Mouse (Mus musculus): ENCODE results near the gene Taok2. TPM values are rescaled to one million over a fixed set of nuclear protein-coding genes. Genes with fewer than 3 reads are reported as not detected.
A peak's percentile ranks its signal among the peaks of the same experiment; 100 is the strongest.

The Taok2 gene
- total RNA-seq (2014; rRNA removed) (140 and 143 TPM in 2 replicates), polyA plus RNA-seq (2015; fragmentation: Nextera tagmentation; extraction: Ambion mirVana) (41.0 and 43.7 TPM in 2 replicates)

DNA sequence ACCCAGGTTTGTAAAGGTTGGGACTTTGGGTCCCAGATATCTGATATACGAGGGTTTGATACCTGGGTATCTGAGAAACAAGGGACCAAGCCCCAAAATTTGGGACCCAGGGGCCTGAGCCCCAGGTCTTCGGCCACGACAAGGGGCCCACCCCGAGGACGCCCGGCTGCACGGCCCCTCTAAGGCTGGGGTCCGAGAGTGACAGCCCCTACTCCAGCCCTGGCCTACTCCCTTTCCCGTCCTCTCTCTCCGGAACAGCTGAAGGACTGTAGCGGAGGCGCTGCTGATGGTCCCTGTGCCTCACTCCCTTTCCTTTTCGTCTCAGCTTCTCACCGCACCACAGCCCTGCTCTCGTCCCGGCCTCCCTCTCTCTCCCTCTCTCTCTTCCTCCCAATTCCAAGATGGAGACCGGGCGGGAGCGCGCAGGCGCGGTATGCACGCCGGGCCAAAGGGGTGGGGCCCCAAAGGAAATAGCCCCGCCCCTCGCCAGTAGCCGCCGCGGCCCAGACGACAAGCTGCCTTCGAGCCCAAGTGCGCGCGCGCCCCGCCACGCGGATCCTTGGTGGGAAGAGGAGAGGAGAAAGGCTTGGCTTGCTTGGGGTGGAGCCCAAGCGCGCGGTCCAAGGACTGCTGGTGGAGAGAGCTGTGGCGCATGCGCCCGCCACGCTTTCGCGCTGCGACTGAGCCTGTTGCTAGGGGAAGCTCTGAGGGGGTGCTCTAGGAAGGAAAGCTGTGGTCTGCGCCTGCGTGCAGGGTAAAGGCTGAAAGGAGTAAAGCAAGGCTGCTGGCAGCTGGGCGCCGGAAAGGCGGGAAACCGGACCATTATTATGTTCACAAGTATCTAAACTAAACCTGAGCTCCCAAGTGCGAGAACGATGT is at the start of gene Taok2:
Gene Taok2 (minus strand): TSS at position 418 of the 879 bp plus-strand sequence.
- DNase-seq (ENCODE audit: low spot score), result peak; percentile 98
- ATAC-seq, result peak; percentile 98

DNA sequence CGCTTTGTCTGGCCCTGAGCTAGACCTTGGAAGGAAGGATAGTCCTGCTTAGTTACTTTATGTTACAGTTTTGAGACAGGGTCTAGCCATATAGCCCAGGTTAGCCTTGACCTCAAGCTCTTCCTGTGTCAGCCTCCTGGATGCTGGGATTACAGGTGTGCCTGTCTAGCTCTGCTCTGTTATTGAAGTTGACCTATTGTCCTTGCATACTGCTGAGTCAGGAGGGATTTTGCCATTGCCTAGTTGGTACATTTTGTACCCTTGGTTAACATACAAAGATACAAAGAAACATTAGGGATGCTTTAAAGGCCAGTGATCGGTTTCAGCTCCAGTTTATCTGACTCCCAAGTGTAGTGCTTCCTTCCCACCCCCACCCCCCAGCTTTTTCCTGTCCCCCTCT is 48.1 kb upstream of the Taok2 start:
- Histone ChIP-seq H3K36me3 (ENCODE audit: insufficient read depth, low read length) (peaks cover 14% of the 10 kb centered on the region; the same call in 1 of the 2 replicates), H3K4me2 (ENCODE audit: low read depth, low read length) (no peak overlapping the region), H3K27me3 (ENCODE audit: insufficient read depth, low read length) (no peaks in the 10 kb centered on the region), H3K27ac (no peak overlapping the region), H3K4me3 (ENCODE audit: low read length) (no peak overlapping the region), H3K9ac (replicated peaks; ENCODE audit: low read length) (no peak overlapping the region), H3K4me1 (ENCODE audit: insufficient read depth, low read length) (0 out of 2 replicates have a peak, but pooled peaks cover 6% of the 10 kb centered on the region), H3K9me3 (ENCODE audit: low read length) (no peaks in the 10 kb centered on the region)
- TF ChIP-seq CTCF (IDR thresholded peaks at IDR 0.05; ENCODE audit: low read depth), result no peak
- ATAC-seq, result no peak
- no peak for DNase-seq (ENCODE audit: low spot score)
- 88% methylated on average over 2 of the region's 2 CpGs for WGBS

More for the DNA sequence above, at the start of gene Taok2:
- H3K36me3 ChIP-seq (ENCODE audit: insufficient read depth, low read length), result peaks cover 7% of the 10 kb centered on the region; the same call in 1 of the 2 replicates
- peak within 1 kb of the TSS; percentile 84 for H3K4me2 ChIP-seq (ENCODE audit: low read depth, low read length)
- WGBS, result under 1% methylated on average over 56 of the region's 56 CpGs
- peaks cover 21% of the 10 kb centered on the region for H3K4me1 ChIP-seq (ENCODE audit: insufficient read depth, low read length)
- TF ChIP-seq CTCF (IDR thresholded peaks at IDR 0.05; ENCODE audit: low read depth), result no peak; the same call in 1 of the 2 replicates
- H3K9me3 ChIP-seq (ENCODE audit: low read length), result no peaks in the 10 kb centered on the region
- H3K4me3 ChIP-seq (ENCODE audit: low read length), result peak within 1 kb of the TSS; percentile 74
- peak within 1 kb of the TSS; percentile 98 for H3K27ac ChIP-seq
- H3K27me3 ChIP-seq (ENCODE audit: insufficient read depth, low read length), result no peaks in the 10 kb centered on the region
- peak within 1 kb of the TSS; percentile 92 for H3K9ac ChIP-seq (replicated peaks; ENCODE audit: low read length)

DNA sequence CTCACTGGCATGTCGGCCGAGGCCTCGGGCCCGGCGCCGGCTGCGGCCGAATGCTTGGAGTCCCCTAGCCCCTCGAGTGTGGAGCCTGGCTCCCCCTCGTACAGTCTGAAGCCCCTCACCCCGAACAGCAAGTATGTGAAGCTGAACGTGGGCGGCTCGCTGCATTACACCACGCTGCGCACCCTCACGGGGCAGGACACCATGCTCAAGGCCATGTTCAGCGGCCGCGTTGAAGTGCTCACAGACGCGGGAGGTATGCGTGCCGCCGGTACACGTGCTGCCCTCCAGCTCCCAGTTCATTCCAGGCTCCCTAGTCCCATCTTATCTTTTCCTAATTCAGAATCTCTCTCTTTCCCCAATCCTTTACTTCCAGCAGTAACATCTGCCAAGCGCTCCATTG is 44.5 kb upstream of the Taok2 start:
- Histone ChIP-seq H3K9ac (replicated peaks; ENCODE audit: low read length) (peak overlapping the region; percentile 68), H3K36me3 (ENCODE audit: insufficient read depth, low read length) (peaks cover 4% of the 10 kb centered on the region; the same call in 1 of the 2 replicates), H3K4me3 (ENCODE audit: low read length) (peak overlapping the region; percentile 68), H3K4me2 (ENCODE audit: low read depth, low read length) (peak overlapping the region; percentile 98), H3K27me3 (ENCODE audit: insufficient read depth, low read length) (no peaks in the 10 kb centered on the region), H3K4me1 (ENCODE audit: insufficient read depth, low read length) (0 out of 2 replicates have a peak, but pooled peaks cover 6% of the 10 kb centered on the region), H3K27ac (peak overlapping the region; percentile 79), H3K9me3 (ENCODE audit: low read length) (no peaks in the 10 kb centered on the region)
- DNase-seq (ENCODE audit: low spot score) (no peak), ATAC-seq (peak; percentile 82)
- no peak for TF ChIP-seq CTCF (IDR thresholded peaks at IDR 0.05; ENCODE audit: low read depth)
- under 1% methylated on average over 27 of the region's 27 CpGs for WGBS

DNA sequence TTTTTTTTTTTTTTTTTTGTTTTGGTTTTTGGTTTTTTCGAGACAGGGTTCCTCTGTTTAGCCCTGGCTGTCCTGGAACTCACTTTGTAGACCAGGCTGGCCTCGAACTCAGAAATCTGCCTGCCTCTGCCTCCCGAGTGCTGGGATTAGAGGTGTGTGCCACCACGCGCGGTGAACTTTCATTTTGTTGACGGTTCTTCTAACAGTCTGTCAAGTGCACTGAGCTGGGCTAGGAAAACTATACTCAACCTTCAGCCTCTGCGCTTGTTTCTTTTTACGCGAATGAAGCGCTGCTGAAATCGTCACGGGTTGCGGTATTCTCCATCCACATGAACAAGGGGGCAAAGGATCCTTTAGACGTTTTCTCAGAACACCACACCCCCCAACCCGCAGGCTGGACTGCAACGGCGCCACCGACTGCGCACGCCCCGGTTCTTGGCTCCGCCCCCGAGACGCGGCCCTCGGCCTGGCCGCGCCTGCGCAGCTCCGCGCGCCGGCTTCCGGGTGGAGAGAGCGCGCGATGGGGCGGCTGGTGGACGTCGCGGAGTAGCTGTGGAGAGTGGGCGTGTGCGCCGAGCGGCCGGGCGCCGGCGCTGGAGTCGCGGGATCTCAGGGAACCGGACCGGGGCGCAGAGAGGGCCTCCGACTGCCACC is 44.0 kb upstream of the Taok2 start, which contains the start of gene Kctd13:
Gene Kctd13 (plus strand): TSS at position 496 of the 654 bp plus-strand sequence.
- peak within 1 kb of the TSS; percentile 98 for H3K4me2 ChIP-seq (ENCODE audit: low read depth, low read length)
- H3K27ac ChIP-seq, result peak within 1 kb of the TSS; percentile 79
- peaks cover 3% of the 10 kb centered on the region; the same call in 1 of the 2 replicates for H3K36me3 ChIP-seq (ENCODE audit: insufficient read depth, low read length)
- H3K27me3 ChIP-seq (ENCODE audit: insufficient read depth, low read length), result no peaks in the 10 kb centered on the region
- 0 out of 2 replicates have a peak, but pooled peaks cover 6% of the 10 kb centered on the region for H3K4me1 ChIP-seq (ENCODE audit: insufficient read depth, low read length)
- no peak for TF ChIP-seq CTCF (IDR thresholded peaks at IDR 0.05; ENCODE audit: low read depth)
- no peaks in the 10 kb centered on the region for H3K9me3 ChIP-seq (ENCODE audit: low read length)
- H3K4me3 ChIP-seq (ENCODE audit: low read length), result peak within 1 kb of the TSS; percentile 68
- H3K9ac ChIP-seq (replicated peaks; ENCODE audit: low read length), result peak within 1 kb of the TSS; percentile 68
- peak; percentile 98 for ATAC-seq
- WGBS, result 3% methylated on average over 56 of the region's 56 CpGs
- DNase-seq (ENCODE audit: low spot score), result peak; percentile 96

DNA sequence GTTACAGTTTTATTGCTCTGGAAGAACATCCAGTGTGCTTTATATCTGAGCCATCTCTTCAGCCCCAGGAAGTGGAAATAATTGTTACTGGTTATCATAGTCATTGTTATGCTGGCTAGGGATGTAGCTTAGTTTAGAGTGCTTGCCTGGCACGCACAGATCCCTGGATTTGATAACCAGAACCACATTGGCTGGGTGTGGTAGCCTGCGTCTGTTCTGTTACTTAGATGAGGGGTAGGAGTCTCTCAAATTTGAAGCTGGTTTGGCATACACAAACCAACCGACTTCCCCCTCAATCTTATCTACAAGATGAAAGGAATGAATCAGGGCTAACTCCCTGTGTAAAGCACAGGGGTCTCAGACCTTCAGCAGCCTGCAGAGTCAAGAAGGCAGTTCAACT is 41.8 kb upstream of the Taok2 start:
- DNase-seq (ENCODE audit: low spot score) (no peak), ATAC-seq (no peak)
- no peaks in the 10 kb centered on the region for H3K36me3 ChIP-seq (ENCODE audit: insufficient read depth, low read length)
- H3K4me2 ChIP-seq (ENCODE audit: low read depth, low read length), result no peak overlapping the region
- H3K27ac ChIP-seq, result no peak overlapping the region
- H3K9ac ChIP-seq (replicated peaks; ENCODE audit: low read length), result no peak overlapping the region
- H3K27me3 ChIP-seq (ENCODE audit: insufficient read depth, low read length), result no peaks in the 10 kb centered on the region
- no peak for TF ChIP-seq CTCF (IDR thresholded peaks at IDR 0.05; ENCODE audit: low read depth)
- 70% methylated on average over 3 of the region's 3 CpGs for WGBS
- no peaks in the 10 kb centered on the region for H3K9me3 ChIP-seq (ENCODE audit: low read length)
- no peak overlapping the region for H3K4me3 ChIP-seq (ENCODE audit: low read length)
- 0 out of 2 replicates have a peak, but pooled peaks cover 9% of the 10 kb centered on the region for H3K4me1 ChIP-seq (ENCODE audit: insufficient read depth, low read length)

- no peak overlapping the region for H3K27ac ChIP-seq
- no peak for TF ChIP-seq CTCF (IDR thresholded peaks at IDR 0.05; ENCODE audit: low read depth)
- H3K9me3 ChIP-seq (ENCODE audit: low read length), result no peaks in the 10 kb centered on the region
- no peaks in the 10 kb centered on the region for H3K27me3 ChIP-seq (ENCODE audit: insufficient read depth, low read length)
- DNase-seq (ENCODE audit: low spot score) (no peak), ATAC-seq (no peak)
- 0 out of 2 replicates have a peak, but pooled peaks cover 3% of the 10 kb centered on the region for H3K4me1 ChIP-seq (ENCODE audit: insufficient read depth, low read length)
- no peak overlapping the region for H3K9ac ChIP-seq (replicated peaks; ENCODE audit: low read length)
- no peak overlapping the region for H3K4me2 ChIP-seq (ENCODE audit: low read depth, low read length)
- 35% methylated on average over 5 of the region's 5 CpGs for WGBS
- no peaks in the 10 kb centered on the region for H3K36me3 ChIP-seq (ENCODE audit: insufficient read depth, low read length)
- H3K4me3 ChIP-seq (ENCODE audit: low read length), result no peak overlapping the region
These were observed 39.5 kb upstream of the Taok2 start for GRCm38 (mm10) chr7:126923999-126924398.

All from hindbrain, postnatal 0 days (tissue).